Mouse (Mus musculus) MEL-GATA-1-ER (cell line): ENCODE data around the gene Lrrc8c.

Experiments used
- DNase-seq: peaks from one replicate; pipeline ENCODE4 v3.0.0-alpha.2; 2012; ENCODE audit warnings: low read depth; ENCODE audit errors: extremely low read depth

Lrrc8c gene

DNA sequence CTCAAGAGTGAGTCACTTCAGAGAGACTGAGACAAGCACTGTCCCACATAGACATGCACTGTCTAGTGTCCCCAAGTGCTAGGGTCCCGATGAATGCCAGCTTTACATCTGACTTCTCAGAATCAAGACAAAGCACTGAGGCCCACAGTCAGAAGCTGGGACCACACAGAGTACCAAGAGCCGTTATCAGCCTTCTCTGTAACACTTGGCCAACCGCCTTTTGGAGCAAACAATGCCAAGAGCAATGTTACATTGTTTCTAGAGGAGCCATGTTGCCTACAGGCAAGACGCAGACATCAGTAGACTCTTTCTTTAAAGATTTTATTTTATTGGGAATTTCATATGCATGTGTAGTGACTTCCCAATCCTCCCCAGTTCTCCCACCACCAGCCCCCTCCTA, 73.2 kb downstream of the Lrrc8c start:
- no peak for DNase-seq

- no peak for DNase-seq
These were observed 74.4 kb downstream of the Lrrc8c start for GRCm38 (mm10) chr5:105593630-105594029.

DNA sequence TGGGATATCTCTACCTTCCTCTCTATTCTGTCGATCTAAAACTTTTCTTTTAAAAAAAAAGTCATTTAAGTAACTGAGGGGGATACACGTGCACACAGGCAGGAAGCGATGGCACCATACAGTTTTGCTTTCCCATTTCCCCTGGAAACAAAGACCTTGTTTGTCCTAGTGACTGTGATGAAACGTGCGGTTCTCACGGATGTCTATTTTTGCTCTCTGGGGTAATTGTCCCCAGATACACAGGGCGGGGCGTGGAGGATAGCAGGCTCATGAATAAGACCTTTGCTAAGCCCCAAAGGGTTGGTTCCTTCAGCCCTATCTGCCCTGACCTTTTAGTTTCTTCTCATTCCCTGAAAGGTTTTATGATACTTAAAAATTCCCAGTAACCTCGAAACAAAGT, 79.7 kb downstream of the Lrrc8c start:
- DNase-seq, result no peak

GRCm38 (mm10) chr5:105599315-105599714, 80.1 kb downstream of the Lrrc8c start:
- no peak for DNase-seq

GRCm38 (mm10) chr5:105600998-105601397, 81.8 kb downstream of the Lrrc8c start:
- DNase-seq, result no peak

- DNase-seq, result no peak
These were observed 83.4 kb downstream of the Lrrc8c start for GRCm38 (mm10) chr5:105602585-105602984.

DNA sequence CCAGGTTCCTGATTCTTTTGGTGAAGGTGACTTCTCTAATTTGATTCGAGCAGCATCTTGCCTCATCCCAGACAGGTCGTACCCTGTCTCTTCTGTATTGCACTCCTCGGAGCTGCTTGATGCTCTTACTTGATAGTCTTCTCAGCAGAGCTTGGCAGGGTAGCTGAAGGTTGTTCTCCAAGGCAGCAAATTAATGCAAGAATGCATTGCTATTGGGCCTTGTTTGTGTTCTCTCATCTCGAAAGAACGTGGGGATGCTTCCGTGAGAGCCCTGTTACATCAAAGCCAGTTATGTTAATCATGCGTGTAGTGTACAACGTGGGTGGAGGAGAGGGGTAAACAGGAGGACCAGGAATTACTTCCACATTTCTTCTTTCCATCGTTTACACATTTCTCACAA, 86.5 kb downstream of the Lrrc8c start:
- no peak for DNase-seq

DNA sequence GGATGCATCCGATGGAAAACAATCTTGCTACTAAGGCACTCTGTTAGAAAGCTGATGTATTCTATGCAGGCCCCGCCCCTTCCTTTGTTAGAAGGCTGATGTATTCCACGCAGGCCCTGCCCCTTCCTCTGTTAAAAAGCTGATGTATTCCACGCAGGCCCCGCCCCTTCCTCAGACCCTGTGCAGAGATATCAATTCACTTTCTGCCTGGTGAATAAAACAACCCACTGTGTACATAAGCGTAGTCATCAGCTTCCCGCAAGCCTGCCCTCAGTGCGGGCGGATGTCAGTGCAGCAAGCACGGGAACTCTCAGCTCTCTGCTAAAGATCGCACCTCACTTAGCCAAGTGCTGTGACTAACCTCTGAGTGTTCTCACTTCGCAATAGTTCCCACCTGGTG, 90.5 kb downstream of the Lrrc8c start:
- DNase-seq, result no peak

DNA sequence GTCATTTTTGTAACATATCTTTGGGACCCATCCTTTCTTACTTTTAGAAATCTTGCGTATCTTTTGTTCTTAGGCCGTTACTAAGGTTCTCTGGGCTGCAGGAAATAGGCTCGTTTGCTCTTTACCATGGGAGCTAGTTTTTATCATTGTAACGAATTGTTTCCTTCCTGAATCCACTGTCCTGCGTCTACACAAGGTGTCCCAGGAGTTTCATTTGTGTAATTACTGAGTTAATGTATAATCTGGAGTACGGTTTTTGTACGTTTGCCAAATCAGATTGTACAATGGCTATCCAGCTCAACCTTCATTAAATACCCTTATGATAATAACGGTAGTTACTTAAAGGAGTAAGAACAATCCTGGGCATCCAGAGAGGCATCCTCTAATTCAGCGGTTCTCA, 93.8 kb downstream of the Lrrc8c start:
- DNase-seq, result no peak

- no peak for DNase-seq
These were observed 94.8 kb downstream of the Lrrc8c start for GRCm38 (mm10) chr5:105614000-105614399.

- no peak for DNase-seq
These were observed 95.7 kb downstream of the Lrrc8c start for GRCm38 (mm10) chr5:105614682-105615434.

DNA sequence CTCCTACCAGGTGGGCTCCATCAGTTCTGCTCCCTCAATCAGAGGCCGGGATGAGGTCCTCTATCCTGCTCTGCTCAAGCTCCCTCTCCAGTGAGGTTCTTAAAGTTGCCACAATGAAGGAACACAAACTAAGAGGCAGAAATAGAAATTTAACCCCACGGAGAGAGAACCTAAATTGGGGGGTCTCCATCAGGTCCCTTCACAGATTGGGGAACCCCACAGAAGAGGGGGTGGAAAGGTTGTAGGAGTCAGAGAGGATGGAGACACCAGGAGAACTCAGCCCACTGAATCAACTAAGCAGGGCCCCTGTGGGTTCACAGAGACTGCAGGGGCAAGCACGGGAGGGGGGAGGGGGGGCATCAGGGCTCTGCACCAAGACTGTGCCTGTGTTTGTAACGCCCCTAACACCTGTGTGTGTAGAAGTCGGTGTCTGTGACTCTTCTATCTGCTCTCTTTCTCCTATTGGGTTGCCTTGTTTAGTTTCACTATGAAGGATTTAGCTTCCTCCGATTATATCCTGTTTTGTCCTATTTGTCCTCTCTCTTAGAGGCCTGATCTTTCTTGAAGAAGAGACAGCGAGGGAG, 96.8 kb downstream of the Lrrc8c start:
- DNase-seq, result no peak

DNA sequence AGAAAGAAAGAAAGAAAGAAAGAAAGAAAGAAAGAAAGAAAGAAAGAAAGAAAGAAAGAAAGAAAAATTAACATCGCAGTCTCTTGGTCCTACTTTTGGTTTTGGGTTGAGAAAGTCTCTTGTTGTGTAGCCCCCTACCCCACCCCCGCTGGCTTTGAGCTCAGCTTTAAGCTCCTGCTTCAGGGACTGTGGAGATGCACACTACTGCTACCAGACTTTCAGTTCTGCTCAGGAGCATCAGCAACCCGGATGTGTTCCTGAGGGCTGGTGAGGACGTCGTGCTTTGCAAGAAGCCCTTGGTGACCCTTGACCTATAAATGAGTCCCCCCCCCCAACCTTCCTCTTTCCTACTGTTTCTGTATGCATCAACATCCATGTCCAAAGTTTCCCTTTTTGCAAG, 97.3 kb downstream of the Lrrc8c start:
- DNase-seq, result no peak

- no peak for DNase-seq
These were observed 99.3 kb downstream of the Lrrc8c start for GRCm38 (mm10) chr5:105618510-105618909.

GRCm38 (mm10) chr5:105619666-105620065, 100.5 kb downstream of the Lrrc8c start:
- no peak for DNase-seq

DNA sequence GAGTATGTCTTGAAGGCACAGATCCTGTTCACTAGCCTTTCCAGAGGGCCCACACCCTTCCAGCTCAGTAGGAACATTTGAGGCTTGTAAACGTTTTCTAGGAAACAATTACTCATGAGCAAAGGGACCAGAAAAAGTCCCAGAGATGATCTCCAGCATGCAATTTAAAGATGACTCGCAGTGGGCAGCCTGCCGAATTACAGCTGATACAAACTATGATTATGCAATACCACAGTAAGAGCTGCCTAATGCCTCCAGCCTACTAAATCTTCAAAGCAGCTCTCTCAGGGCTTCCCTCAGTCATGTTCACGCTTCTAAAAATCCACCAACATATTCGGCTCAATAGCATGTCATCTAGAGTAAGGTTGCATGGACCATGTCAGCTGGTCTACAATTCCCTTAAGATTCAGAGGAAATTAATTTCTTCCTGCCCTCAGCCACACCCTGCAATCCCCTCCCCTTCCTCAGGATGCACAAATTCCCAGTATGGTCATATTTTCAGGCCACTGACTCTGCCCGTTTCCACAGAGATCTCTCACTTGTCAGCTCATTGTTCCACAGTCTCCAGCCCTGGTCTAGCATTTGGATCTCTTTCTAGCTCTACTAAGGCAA, 101.4 kb downstream of the Lrrc8c start:
- no peak for DNase-seq

GRCm38 (mm10) chr5:105623074-105623713, 104.0 kb downstream of the Lrrc8c start:
- no peak for DNase-seq

GRCm38 (mm10) chr5:105624257-105624656, 105.1 kb downstream of the Lrrc8c start:
- no peak for DNase-seq

- no peak for DNase-seq
These were observed 106.4 kb downstream of the Lrrc8c start for GRCm38 (mm10) chr5:105625504-105626150.

- no peak for DNase-seq
These were observed 107.2 kb downstream of the Lrrc8c start for GRCm38 (mm10) chr5:105626355-105626754.

DNA sequence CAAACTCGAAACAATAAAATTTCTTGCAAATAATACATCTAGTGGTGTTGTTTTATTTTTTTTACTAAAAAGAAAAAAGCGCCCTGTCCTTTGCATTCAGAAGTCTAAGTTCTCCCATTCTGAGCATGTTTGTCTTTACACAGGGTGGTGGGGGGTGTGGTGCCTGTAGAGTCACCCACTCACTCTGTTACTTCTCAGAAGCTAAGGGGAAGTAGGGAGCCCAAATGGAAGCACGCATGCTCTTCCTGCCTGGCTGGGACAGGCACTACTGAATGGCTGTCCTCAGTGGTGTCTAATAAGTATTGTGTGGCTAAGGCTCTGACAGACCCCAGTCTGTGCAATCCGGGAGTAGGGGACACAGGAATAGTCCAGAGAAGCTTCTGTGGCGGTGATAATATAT, 107.9 kb downstream of the Lrrc8c start:
- no peak for DNase-seq

GRCm38 (mm10) chr5:105629955-105630354, 110.8 kb downstream of the Lrrc8c start:
- no peak for DNase-seq
